Mouse (Mus musculus): ENCODE data around the gene Rexo5. TPM values are rescaled to one million over a fixed set of nuclear protein-coding genes. Genes with fewer than 3 reads are reported as not detected.

Rexo5 gene
- polyA plus RNA-seq, 1 experiment from 2014 or later, result 11.0 TPM

GRCm38 (mm10) chr7:119860116-119860515 is 66.3 kb downstream of the Rexo5 start:
- ChIA-PET POLR2A (no interaction called here), CTCF (interaction anchor here (1.0 to 2.3 kb wide), 3 partner anchors 9 to 33 kb away, joined by 3 to 9 read pairs (median 5); no protein-coding TSS in a partner anchor)
- in situ Hi-C loops (cut with MboI; ENCODE audit: low pct_unique_long_range_greater_than_20kb), result loop anchor here (25.0 kb wide), 1 partner anchor 777 kb away; the partner anchor contains the start of gene Uqcrc2
- no peak for TF ChIP-seq CTCF (IDR thresholded peaks at IDR 0.05)
- no peak for ATAC-seq
- no peak for DNase-seq (ENCODE audit: low read depth, low spot score)
- H3K27me3 ChIP-seq, result no peaks in the 10 kb centered on the region

GRCm38 (mm10) chr7:119860554-119860953 is 66.7 kb downstream of the Rexo5 start:
- ChIA-PET CTCF (interaction anchor here (1.0 to 2.3 kb wide), 2 partner anchors 11 to 33 kb away, joined by 3 to 9 read pairs; no protein-coding TSS in a partner anchor), POLR2A (no interaction called here)
- ATAC-seq, result no peak
- in situ Hi-C loops (cut with MboI; ENCODE audit: low pct_unique_long_range_greater_than_20kb), result loop anchor here (25.0 kb wide), 1 partner anchor 777 kb away; the partner anchor contains the start of gene Uqcrc2
- no peaks in the 10 kb centered on the region for H3K27me3 ChIP-seq
- TF ChIP-seq CTCF (IDR thresholded peaks at IDR 0.05), result no peak
- DNase-seq (ENCODE audit: low read depth, low spot score), result no peak

- in situ Hi-C loops (cut with MboI; ENCODE audit: low pct_unique_long_range_greater_than_20kb), result loop anchor here (25.0 kb wide), 1 partner anchor 776 kb away; the partner anchor contains the start of gene Uqcrc2
- ChIA-PET POLR2A (no interaction called here), CTCF (no interaction called here)
- TF ChIP-seq CTCF (IDR thresholded peaks at IDR 0.05), result no peak
- ATAC-seq (no peak), DNase-seq (ENCODE audit: low read depth, low spot score) (no peak)
- no peaks in the 10 kb centered on the region for H3K27me3 ChIP-seq
Measured at GRCm38 (mm10) chr7:119860971-119861334, 67.1 kb downstream of the Rexo5 start.

- no peaks in the 10 kb centered on the region for H3K27me3 ChIP-seq
- ATAC-seq (peak; percentile 97), DNase-seq (ENCODE audit: low read depth, low spot score) (peak; percentile 46)
- TF ChIP-seq CTCF (IDR thresholded peaks at IDR 0.05), result no peak
- POLR2A ChIA-PET, result no interaction called here
- in situ Hi-C loops (cut with MboI; ENCODE audit: low pct_unique_long_range_greater_than_20kb), result loop anchor here (25.0 kb wide), 1 partner anchor 776 kb away; the partner anchor contains the start of gene Uqcrc2
- CTCF ChIA-PET, result no interaction called here
Measured at GRCm38 (mm10) chr7:119861335-119862091, 67.7 kb downstream of the Rexo5 start.

GRCm38 (mm10) chr7:119862167-119862566 is 68.4 kb downstream of the Rexo5 start:
- ChIA-PET POLR2A (no interaction called here), CTCF (interaction anchor here (1.6 kb wide), 1 partner anchor 8 kb away, joined by 7 read pairs; no protein-coding TSS in a partner anchor)
- TF ChIP-seq CTCF (IDR thresholded peaks at IDR 0.05), result no peak
- no peak for ATAC-seq
- in situ Hi-C loops (cut with MboI; ENCODE audit: low pct_unique_long_range_greater_than_20kb), result loop anchor here (25.0 kb wide), 1 partner anchor 775 kb away; the partner anchor contains the start of gene Uqcrc2
- no peak for DNase-seq (ENCODE audit: low read depth, low spot score)
- H3K27me3 ChIP-seq, result no peaks in the 10 kb centered on the region

- no peaks in the 10 kb centered on the region for H3K27me3 ChIP-seq
- no peak for TF ChIP-seq CTCF (IDR thresholded peaks at IDR 0.05)
- ATAC-seq, result no peak
- ChIA-PET POLR2A (no interaction called here), CTCF (interaction anchor here (0.9 to 1.6 kb wide), 4 partner anchors 11 to 25 kb away, joined by 3 to 6 read pairs (median 4); no protein-coding TSS in a partner anchor)
- no peak for DNase-seq (ENCODE audit: low read depth, low spot score)
- in situ Hi-C loops (cut with MboI; ENCODE audit: low pct_unique_long_range_greater_than_20kb), result loop anchor here (25.0 kb wide), 1 partner anchor 773 kb away; the partner anchor contains the start of gene Uqcrc2
Measured at GRCm38 (mm10) chr7:119864500-119864899, 70.7 kb downstream of the Rexo5 start.

GRCm38 (mm10) chr7:119866136-119866535 is 72.3 kb downstream of the Rexo5 start:
- TF ChIP-seq CTCF (IDR thresholded peaks at IDR 0.05), result no peak
- in situ Hi-C loops (cut with MboI; ENCODE audit: low pct_unique_long_range_greater_than_20kb), result loop anchor here (25.0 kb wide), 1 partner anchor 771 kb away; the partner anchor contains the start of gene Uqcrc2
- no peaks in the 10 kb centered on the region for H3K27me3 ChIP-seq
- DNase-seq (ENCODE audit: low read depth, low spot score) (no peak), ATAC-seq (no peak)
- ChIA-PET CTCF (no interaction called here), POLR2A (no interaction called here)

GRCm38 (mm10) chr7:119872204-119872603 is 78.4 kb downstream of the Rexo5 start:
- no peak for DNase-seq (ENCODE audit: low read depth, low spot score)
- POLR2A ChIA-PET, result interaction anchor here (0.6 kb wide), 1 partner anchor 23 kb away, joined by 3 read pairs; the partner anchor contains the start of gene Lyrm1
- in situ Hi-C loops (cut with MboI; ENCODE audit: low pct_unique_long_range_greater_than_20kb), result loop anchor here (25.0 kb wide), 1 partner anchor 765 kb away; the partner anchor contains the start of gene Uqcrc2
- ATAC-seq, result no peak
- no peak for TF ChIP-seq CTCF (IDR thresholded peaks at IDR 0.05)
- CTCF ChIA-PET, result interaction anchor here (1.4 kb wide), 1 partner anchor 8 kb away, joined by 4 read pairs; no protein-coding TSS in a partner anchor
- no peaks in the 10 kb centered on the region for H3K27me3 ChIP-seq

GRCm38 (mm10) chr7:119873050-119873449 is 79.2 kb downstream of the Rexo5 start:
- TF ChIP-seq CTCF (IDR thresholded peaks at IDR 0.05), result no peak
- H3K27me3 ChIP-seq, result no peaks in the 10 kb centered on the region
- ATAC-seq, result no peak
- POLR2A ChIA-PET, result no interaction called here
- no peak for DNase-seq (ENCODE audit: low read depth, low spot score)
- in situ Hi-C loops (cut with MboI; ENCODE audit: low pct_unique_long_range_greater_than_20kb), result loop anchor here (25.0 kb wide), 1 partner anchor 764 kb away; the partner anchor contains the start of gene Uqcrc2
- CTCF ChIA-PET, result no interaction called here

GRCm38 (mm10) chr7:119875776-119876440 is 82.1 kb downstream of the Rexo5 start:
- POLR2A ChIA-PET, result interaction anchor here (1.2 kb wide), 1 partner anchor 13 kb away, joined by 3 read pairs; no protein-coding TSS in a partner anchor
- DNase-seq (ENCODE audit: low read depth, low spot score), result no peak
- in situ Hi-C loops (cut with MboI; ENCODE audit: low pct_unique_long_range_greater_than_20kb), result no loop called here

More at GRCm38 (mm10) chr7:119875776-119876440, 82.1 kb downstream of the Rexo5 start:
- H3K27me3 ChIP-seq, result no peaks in the 10 kb centered on the region
- CTCF ChIA-PET, result interaction anchor here (1.3 to 1.6 kb wide), 2 partner anchors 12 to 13 kb away, joined by 3 to 6 read pairs; no protein-coding TSS in a partner anchor
- ATAC-seq, result no peak
- no peak for TF ChIP-seq CTCF (IDR thresholded peaks at IDR 0.05)
